Mouse (Mus musculus): ENCODE results near the gene Nt5e. TPM values are rescaled to one million over a fixed set of nuclear protein-coding genes. Genes with fewer than 3 reads are reported as not detected.

The Nt5e gene
- polyA plus RNA-seq, 1 experiment from 2014 or later, result 6.8 TPM

GRCm38 (mm10) chr9:88346857-88347256 is 19.9 kb downstream of the Nt5e start:
- Histone ChIP-seq H3K4me3 (replicated peaks) (no peak overlapping the region), H3K9me3 (no peaks in the 10 kb centered on the region), H3K4me1 (replicated peaks) (0 out of 2 replicates have a peak, but pooled peaks cover 8% of the 10 kb centered on the region), H3K27me3 (no peaks in the 10 kb centered on the region), H3K9ac (replicated peaks) (no peak overlapping the region), H3K27ac (no peak overlapping the region), H3K36me3 (no peaks in the 10 kb centered on the region), H3K4me2 (no peak overlapping the region)
- no peak for ATAC-seq (ENCODE audit: insufficient number of reproducible peaks, insufficient read depth, low FRiP score, low TSS enrichment, low read depth)
- WGBS, result 70% methylated on average over 5 of the region's 5 CpGs

GRCm38 (mm10) chr9:88348623-88349022 is 21.6 kb downstream of the Nt5e start:
- H3K36me3 ChIP-seq, result no peaks in the 10 kb centered on the region
- 0 out of 2 replicates have a peak, but pooled peaks cover 12% of the 10 kb centered on the region for H3K4me1 ChIP-seq (replicated peaks)
- no peak overlapping the region for H3K9ac ChIP-seq (replicated peaks)
- no peaks in the 10 kb centered on the region for H3K27me3 ChIP-seq
- WGBS, result 91% methylated on average over 6 of the region's 6 CpGs
- no peaks in the 10 kb centered on the region for H3K9me3 ChIP-seq
- no peak overlapping the region for H3K4me3 ChIP-seq (replicated peaks)
- H3K27ac ChIP-seq, result no peak overlapping the region
- no peak overlapping the region for H3K4me2 ChIP-seq
- ATAC-seq (ENCODE audit: insufficient number of reproducible peaks, insufficient read depth, low FRiP score, low TSS enrichment, low read depth), result no peak

GRCm38 (mm10) chr9:88350317-88350716 is 23.3 kb downstream of the Nt5e start:
- Histone ChIP-seq H3K9me3 (no peaks in the 10 kb centered on the region), H3K9ac (replicated peaks) (no peak overlapping the region), H3K4me3 (replicated peaks) (no peak overlapping the region), H3K27ac (no peak overlapping the region), H3K4me2 (no peak overlapping the region), H3K27me3 (no peaks in the 10 kb centered on the region), H3K36me3 (no peaks in the 10 kb centered on the region), H3K4me1 (replicated peaks) (0 out of 2 replicates have a peak, but pooled peaks cover 12% of the 10 kb centered on the region)
- 87% methylated on average over 1 of the region's 1 CpGs for WGBS
- no peak for ATAC-seq (ENCODE audit: insufficient number of reproducible peaks, insufficient read depth, low FRiP score, low TSS enrichment, low read depth)

GRCm38 (mm10) chr9:88351163-88351562 is 24.2 kb downstream of the Nt5e start:
- Histone ChIP-seq H3K9me3 (no peaks in the 10 kb centered on the region), H3K9ac (replicated peaks) (no peak overlapping the region), H3K27me3 (no peaks in the 10 kb centered on the region), H3K4me2 (no peak overlapping the region), H3K27ac (no peak overlapping the region), H3K4me1 (replicated peaks) (0 out of 2 replicates have a peak, but pooled peaks cover 12% of the 10 kb centered on the region), H3K4me3 (replicated peaks) (no peak overlapping the region), H3K36me3 (no peaks in the 10 kb centered on the region)
- 56% methylated on average over 3 of the region's 3 CpGs for WGBS
- ATAC-seq (ENCODE audit: insufficient number of reproducible peaks, insufficient read depth, low FRiP score, low TSS enrichment, low read depth), result no peak

- 61% methylated on average over 6 of the region's 6 CpGs for WGBS
- no peaks in the 10 kb centered on the region for H3K36me3 ChIP-seq
- no peaks in the 10 kb centered on the region for H3K27me3 ChIP-seq
- H3K9me3 ChIP-seq, result no peaks in the 10 kb centered on the region
- H3K4me3 ChIP-seq (replicated peaks), result no peak overlapping the region
- ATAC-seq (ENCODE audit: insufficient number of reproducible peaks, insufficient read depth, low FRiP score, low TSS enrichment, low read depth), result 0 out of 2 replicates have a peak, but pooled peaks have one; percentile 54
- H3K4me2 ChIP-seq, result no peak overlapping the region
- 0 out of 2 replicates have a peak overlapping the region, but pooled peaks have one; percentile 9 for H3K27ac ChIP-seq
- H3K9ac ChIP-seq (replicated peaks), result no peak overlapping the region
- H3K4me1 ChIP-seq (replicated peaks), result 0 out of 2 replicates have a peak, but pooled peaks cover 12% of the 10 kb centered on the region
These were observed 25.7 kb downstream of the Nt5e start for GRCm38 (mm10) chr9:88352741-88353140.

- no peak overlapping the region for H3K4me2 ChIP-seq
- 89% methylated on average over 7 of the region's 7 CpGs for WGBS
- H3K9ac ChIP-seq (replicated peaks), result no peak overlapping the region
- no peak for ATAC-seq (ENCODE audit: insufficient number of reproducible peaks, insufficient read depth, low FRiP score, low TSS enrichment, low read depth)
- H3K4me1 ChIP-seq (replicated peaks), result 0 out of 2 replicates have a peak, but pooled peaks cover 12% of the 10 kb centered on the region
- no peaks in the 10 kb centered on the region for H3K9me3 ChIP-seq
- H3K27ac ChIP-seq, result no peak overlapping the region
- H3K36me3 ChIP-seq, result no peaks in the 10 kb centered on the region
- no peak overlapping the region for H3K4me3 ChIP-seq (replicated peaks)
- no peaks in the 10 kb centered on the region for H3K27me3 ChIP-seq
These were observed 26.5 kb downstream of the Nt5e start for GRCm38 (mm10) chr9:88353459-88353858.

GRCm38 (mm10) chr9:88357173-88357572 is 30.2 kb downstream of the Nt5e start:
- no peak overlapping the region for H3K9ac ChIP-seq (replicated peaks)
- H3K9me3 ChIP-seq, result no peaks in the 10 kb centered on the region
- no peak overlapping the region for H3K4me2 ChIP-seq
- H3K36me3 ChIP-seq, result no peaks in the 10 kb centered on the region
- no peak overlapping the region for H3K4me3 ChIP-seq (replicated peaks)
- 64% methylated on average over 3 of the region's 3 CpGs for WGBS
- H3K4me1 ChIP-seq (replicated peaks), result peaks cover 10% of the 10 kb centered on the region
- no peaks in the 10 kb centered on the region for H3K27me3 ChIP-seq
- H3K27ac ChIP-seq, result no peak overlapping the region
- no peak for ATAC-seq (ENCODE audit: insufficient number of reproducible peaks, insufficient read depth, low FRiP score, low TSS enrichment, low read depth)

GRCm38 (mm10) chr9:88359140-88359539 is 32.1 kb downstream of the Nt5e start:
- H3K36me3 ChIP-seq, result no peaks in the 10 kb centered on the region
- peaks cover 12% of the 10 kb centered on the region for H3K4me1 ChIP-seq (replicated peaks)
- 87% methylated on average over 2 of the region's 2 CpGs for WGBS
- H3K4me2 ChIP-seq, result no peak overlapping the region
- no peak overlapping the region for H3K27ac ChIP-seq
- H3K9me3 ChIP-seq, result no peaks in the 10 kb centered on the region
- no peak overlapping the region for H3K4me3 ChIP-seq (replicated peaks)
- H3K9ac ChIP-seq (replicated peaks), result no peak overlapping the region
- H3K27me3 ChIP-seq, result no peaks in the 10 kb centered on the region
- ATAC-seq (ENCODE audit: insufficient number of reproducible peaks, insufficient read depth, low FRiP score, low TSS enrichment, low read depth), result no peak

GRCm38 (mm10) chr9:88361211-88361909 is 34.4 kb downstream of the Nt5e start:
- Histone ChIP-seq H3K9ac (replicated peaks) (no peak overlapping the region), H3K4me3 (replicated peaks) (no peak overlapping the region), H3K36me3 (no peaks in the 10 kb centered on the region), H3K9me3 (no peaks in the 10 kb centered on the region), H3K4me2 (no peak overlapping the region), H3K27me3 (no peaks in the 10 kb centered on the region), H3K4me1 (replicated peaks) (peaks cover 12% of the 10 kb centered on the region), H3K27ac (peak overlapping the region; percentile 54)
- no peak for ATAC-seq (ENCODE audit: insufficient number of reproducible peaks, insufficient read depth, low FRiP score, low TSS enrichment, low read depth)
- WGBS, result 81% methylated on average over 14 of the region's 14 CpGs

GRCm38 (mm10) chr9:88362055-88362850 is 35.3 kb downstream of the Nt5e start:
- H3K27ac ChIP-seq, result no peak overlapping the region
- no peak overlapping the region; the same call in 1 of the 2 replicates for H3K4me2 ChIP-seq
- H3K4me3 ChIP-seq (replicated peaks), result no peak overlapping the region
- 32% methylated on average over 5 of the region's 5 CpGs for WGBS
- H3K4me1 ChIP-seq (replicated peaks), result peaks cover 12% of the 10 kb centered on the region
- peak; percentile 45; the same call in 1 of the 2 replicates for ATAC-seq (ENCODE audit: insufficient number of reproducible peaks, insufficient read depth, low FRiP score, low TSS enrichment, low read depth)
- H3K27me3 ChIP-seq, result no peaks in the 10 kb centered on the region
- no peaks in the 10 kb centered on the region for H3K36me3 ChIP-seq
- no peak overlapping the region for H3K9ac ChIP-seq (replicated peaks)
- no peaks in the 10 kb centered on the region for H3K9me3 ChIP-seq

- 93% methylated on average over 3 of the region's 3 CpGs for WGBS
These were observed 36.1 kb downstream of the Nt5e start for GRCm38 (mm10) chr9:88363102-88363501.

More at GRCm38 (mm10) chr9:88363102-88363501, 36.1 kb downstream of the Nt5e start:
- Histone ChIP-seq H3K4me1 (replicated peaks) (peaks cover 12% of the 10 kb centered on the region), H3K9ac (replicated peaks) (no peak overlapping the region), H3K4me2 (no peak overlapping the region), H3K9me3 (no peaks in the 10 kb centered on the region), H3K27me3 (no peaks in the 10 kb centered on the region), H3K4me3 (replicated peaks) (no peak overlapping the region), H3K27ac (no peak overlapping the region), H3K36me3 (no peaks in the 10 kb centered on the region)
- ATAC-seq (ENCODE audit: insufficient number of reproducible peaks, insufficient read depth, low FRiP score, low TSS enrichment, low read depth), result no peak
